Mouse (Mus musculus) bone marrow, adult 2 months (tissue): ENCODE results near the gene Slc44a4.

ENCODE experiments used
- CTCF ChIP-seq: fragments of 200-500 bp; IDR thresholded peaks from 2 replicates; pipeline ENCODE4 v1.5.1; 2011; ENCODE audit warnings: low read length, control low read depth; ENCODE audit not compliant: control insufficient read depth, insufficient read depth
- POLR2A ChIP-seq: fragments of 200-500 bp; IDR thresholded peaks from 2 replicates; pipeline ENCODE4 v1.6.1; 2011; ENCODE audit warnings: low read depth, mild to moderate bottlenecking, control low read depth, low read length, borderline replicate concordance; ENCODE audit not compliant: control insufficient read depth

GRCm38 (mm10) chr17:34951636-34952377 lies 37.5 kb downstream of the Slc44a4 start:
- TF ChIP-seq CTCF (no peak), POLR2A (no peak)
